Mouse (Mus musculus) limb, embryonic 10.5 days (tissue): ENCODE data around the gene Gnb1. TPM values are rescaled to one million over a fixed set of nuclear protein-coding genes. Genes with fewer than 3 reads are reported as not detected.

Source experiments
- DNase-seq: peaks from one replicate; pipeline ENCODE4 v3.0.0-alpha.2; 2017; ENCODE audit warnings: low spot score
- H3K27ac ChIP-seq: fragments of 300-500 bp; sonication (generic); 2 replicates; pipeline ENCODE4 v1.5.1; 2016; ENCODE audit warnings: mild to moderate bottlenecking
- H3K27me3 ChIP-seq: fragments of 300-500 bp; sonication (generic); 2 replicates; pipeline ENCODE4 v1.6.1; 2016; ENCODE audit warnings: low read depth, mild to moderate bottlenecking; ENCODE audit not compliant: poor library complexity, severe bottlenecking
- H3K36me3 ChIP-seq: fragments of 300-500 bp; sonication (generic); 2 replicates; pipeline ENCODE4 v1.6.1; 2016; ENCODE audit warnings: mild to moderate bottlenecking, moderate library complexity
- H3K4me1 ChIP-seq: fragments of 300-500 bp; sonication (generic); 2 replicates; pipeline ENCODE4 v1.6.1; 2016
- H3K4me3 ChIP-seq: fragments of 300-500 bp; sonication (generic); 2 replicates; pipeline ENCODE4 v1.5.1; 2016; ENCODE audit warnings: mild to moderate bottlenecking, moderate library complexity
- H3K9me3 ChIP-seq: fragments of 300-500 bp; sonication (generic); replicated peaks from 2 replicates; pipeline ENCODE4 v1.6.1; 2016; ENCODE audit warnings: mild to moderate bottlenecking
- WGBS: fragments of 180-500 bp; shearing (Covaris S2); methylation state at CpG from one replicate; pipeline ENCODE4 v1.1.7; 2016; 5-methylcytosine and 5-hydroxymethylcytosine counted together
- polyA plus RNA-seq: library from polyadenylated mRNA; unstranded; fragments of >200 nt; fragmentation: Nextera tagmentation; extraction: Ambion mirVana; gene quantifications from 2 replicates; pipeline ENCODE4 v1.2.1, GENCODE M21; 2016

Gnb1 gene
- 583 and 605 TPM in 2 replicates for polyA plus RNA-seq

GRCm38 (mm10) chr4:155490990-155491504, at the start of gene Gnb1:
Gene Gnb1 (plus strand): TSS chr4:155491361.
- WGBS: 1% methylated on average over 54 of the region's 60 CpGs

GRCm38 (mm10) chr4:155442808-155443207, 48.4 kb upstream of the Gnb1 start:
- H3K36me3 ChIP-seq: no peaks in the 10 kb centered on the region
- no peak for DNase-seq
- no peaks in the 10 kb centered on the region for H3K27me3 ChIP-seq
- WGBS: 78% methylated on average over 3 of the region's 3 CpGs
- H3K27ac ChIP-seq: no peak overlapping the region
- no peaks in the 10 kb centered on the region for H3K9me3 ChIP-seq
- no peak overlapping the region for H3K4me3 ChIP-seq
- no peaks in the 10 kb centered on the region for H3K4me1 ChIP-seq

More at GRCm38 (mm10) chr4:155490990-155491504, at the start of gene Gnb1:
- Histone ChIP-seq H3K27ac (peak within 1 kb of the TSS; percentile 100), H3K9me3 (no peaks in the 10 kb centered on the region), H3K4me3 (peak within 1 kb of the TSS; percentile 100), H3K4me1 (peaks cover 37% of the 10 kb centered on the region), H3K27me3 (no peaks in the 10 kb centered on the region), H3K36me3 (peaks cover 12% of the 10 kb centered on the region)
- peak; percentile 96 for DNase-seq

- no peaks in the 10 kb centered on the region for H3K36me3 ChIP-seq
- peak; percentile 40 for DNase-seq
- WGBS: 37% methylated on average over 10 of the region's 10 CpGs
- H3K4me3 ChIP-seq: 0 out of 2 replicates have a peak overlapping the region, but pooled peaks have one; percentile 10
- no peaks in the 10 kb centered on the region for H3K27me3 ChIP-seq
- no peaks in the 10 kb centered on the region for H3K9me3 ChIP-seq
- no peak overlapping the region for H3K27ac ChIP-seq
- H3K4me1 ChIP-seq: peaks cover 10% of the 10 kb centered on the region
Observed at GRCm38 (mm10) chr4:155451597-155451996, 39.6 kb upstream of the Gnb1 start.

GRCm38 (mm10) chr4:155458575-155458974, 32.6 kb upstream of the Gnb1 start:
- no peaks in the 10 kb centered on the region for H3K4me1 ChIP-seq
- no peaks in the 10 kb centered on the region for H3K36me3 ChIP-seq
- peaks cover 10% of the 10 kb centered on the region; the same call in 1 of the 2 replicates for H3K27me3 ChIP-seq
- no peak for DNase-seq
- H3K27ac ChIP-seq: no peak overlapping the region
- WGBS: 89% methylated on average over 5 of the region's 5 CpGs
- H3K9me3 ChIP-seq: no peaks in the 10 kb centered on the region
- H3K4me3 ChIP-seq: no peak overlapping the region

- Histone ChIP-seq H3K4me1 (no peaks in the 10 kb centered on the region), H3K27ac (no peak overlapping the region), H3K9me3 (no peaks in the 10 kb centered on the region), H3K36me3 (no peaks in the 10 kb centered on the region), H3K27me3 (peaks cover 23% of the 10 kb centered on the region), H3K4me3 (no peak overlapping the region)
- no peak for DNase-seq
- WGBS: 83% methylated on average over 13 of the region's 13 CpGs
Observed at GRCm38 (mm10) chr4:155463050-155463449, 28.1 kb upstream of the Gnb1 start.

GRCm38 (mm10) chr4:155463611-155464010, 27.6 kb upstream of the Gnb1 start:
- Histone ChIP-seq H3K36me3 (no peaks in the 10 kb centered on the region), H3K4me1 (no peaks in the 10 kb centered on the region)

GRCm38 (mm10) chr4:155464061-155464460, 27.1 kb upstream of the Gnb1 start:
- no peak overlapping the region for H3K4me3 ChIP-seq
- 87% methylated on average over 4 of the region's 4 CpGs for WGBS
- peaks cover 4% of the 10 kb centered on the region for H3K4me1 ChIP-seq
- H3K27me3 ChIP-seq: peaks cover 32% of the 10 kb centered on the region
- DNase-seq: no peak
- H3K9me3 ChIP-seq: no peaks in the 10 kb centered on the region
- H3K27ac ChIP-seq: no peak overlapping the region
- no peaks in the 10 kb centered on the region for H3K36me3 ChIP-seq

More at GRCm38 (mm10) chr4:155463611-155464010, 27.6 kb upstream of the Gnb1 start:
- peaks cover 28% of the 10 kb centered on the region for H3K27me3 ChIP-seq
- WGBS: 91% methylated on average over 6 of the region's 6 CpGs
- no peaks in the 10 kb centered on the region for H3K9me3 ChIP-seq
- H3K27ac ChIP-seq: no peak overlapping the region
- no peak for DNase-seq
- H3K4me3 ChIP-seq: no peak overlapping the region

- Histone ChIP-seq H3K4me1 (peaks cover 10% of the 10 kb centered on the region), H3K27me3 (peaks cover 42% of the 10 kb centered on the region), H3K9me3 (no peaks in the 10 kb centered on the region), H3K27ac (no peak overlapping the region), H3K36me3 (no peaks in the 10 kb centered on the region), H3K4me3 (no peak overlapping the region)
- 85% methylated on average over 6 of the region's 6 CpGs for WGBS
- DNase-seq: no peak
Observed at GRCm38 (mm10) chr4:155465607-155466006, 25.6 kb upstream of the Gnb1 start.

- Histone ChIP-seq H3K4me1 (peaks cover 10% of the 10 kb centered on the region), H3K4me3 (no peak overlapping the region), H3K27me3 (peaks cover 47% of the 10 kb centered on the region), H3K27ac (no peak overlapping the region), H3K9me3 (no peaks in the 10 kb centered on the region), H3K36me3 (no peaks in the 10 kb centered on the region)
- 87% methylated on average over 5 of the region's 5 CpGs for WGBS
- DNase-seq: no peak
Observed at GRCm38 (mm10) chr4:155466080-155466479, 25.1 kb upstream of the Gnb1 start.

GRCm38 (mm10) chr4:155467237-155468010, 23.7 kb upstream of the Gnb1 start:
- no peaks in the 10 kb centered on the region for H3K9me3 ChIP-seq
- H3K4me3 ChIP-seq: no peak overlapping the region
- no peak overlapping the region for H3K27ac ChIP-seq
- H3K4me1 ChIP-seq: peaks cover 10% of the 10 kb centered on the region
- no peak for DNase-seq
- H3K36me3 ChIP-seq: no peaks in the 10 kb centered on the region
- 82% methylated on average over 13 of the region's 13 CpGs for WGBS
- peaks cover 48% of the 10 kb centered on the region for H3K27me3 ChIP-seq

- no peaks in the 10 kb centered on the region for H3K9me3 ChIP-seq
- peaks cover 10% of the 10 kb centered on the region for H3K4me1 ChIP-seq
- 13% methylated on average over 21 of the region's 21 CpGs for WGBS
- no peaks in the 10 kb centered on the region for H3K36me3 ChIP-seq
- H3K4me3 ChIP-seq: peak within 1 kb of the TSS; percentile 44
- H3K27ac ChIP-seq: no peak within 1 kb of the TSS
- H3K27me3 ChIP-seq: peaks cover 55% of the 10 kb centered on the region
- no peak for DNase-seq
Observed at GRCm38 (mm10) chr4:155468952-155469351, 22.2 kb upstream of the Gnb1 start, which contains the start of gene Tmem52. Gene Tmem52 (plus strand): TSS chr4:155469114.

GRCm38 (mm10) chr4:155469590-155470262, 21.4 kb upstream of the Gnb1 start:
- WGBS: 83% methylated on average over 18 of the region's 18 CpGs
- Histone ChIP-seq H3K9me3 (no peaks in the 10 kb centered on the region), H3K4me3 (no peak overlapping the region), H3K27me3 (peaks cover 51% of the 10 kb centered on the region), H3K36me3 (no peaks in the 10 kb centered on the region), H3K27ac (no peak overlapping the region), H3K4me1 (peaks cover 10% of the 10 kb centered on the region)
- DNase-seq: no peak
